Mouse (Mus musculus) cerebellum, adult 2 months (tissue): ENCODE measurements around the gene Cfl1. TPM values are rescaled to one million over a fixed set of nuclear protein-coding genes. Genes with fewer than 3 reads are reported as not detected.

ENCODE experiments used
- DNase-seq, 2 experiments: peaks; one replicate each; pipeline ENCODE4 v3.0.0; 2021
- H3K27ac ChIP-seq: fragments of 200-500 bp; 2 replicates; pipeline ENCODE4 v1.5.1; 2012; ENCODE audit warnings: low read length, control low read depth, inconsistent platforms; ENCODE audit not compliant: insufficient read depth
- H3K27me3 ChIP-seq: fragments of 200-500 bp; 2 replicates; pipeline ENCODE4 v1.6.1; 2012; ENCODE audit warnings: inconsistent platforms, mild to moderate bottlenecking, low read length, moderate library complexity; ENCODE audit not compliant: control insufficient read depth, insufficient read depth
- H3K4me1 ChIP-seq: fragments of 200-500 bp; 2 replicates; pipeline ENCODE4 v1.6.1; 2011; ENCODE audit warnings: low read length; ENCODE audit not compliant: control insufficient read depth, insufficient read depth
- H3K4me3 ChIP-seq: fragments of 200-500 bp; replicated peaks from 2 replicates; pipeline ENCODE3; 2011; ENCODE audit warnings: mild to moderate bottlenecking, low read depth, low read length, control low read depth; ENCODE audit not compliant: insufficient read depth
- CTCF ChIP-seq: fragments of 200-500 bp; IDR thresholded peaks from 2 replicates; pipeline ENCODE4 v1.5.1; 2011; ENCODE audit warnings: low read depth, mild to moderate bottlenecking, control low read depth, low read length, moderate library complexity, borderline replicate concordance; ENCODE audit not compliant: insufficient read depth
- POLR2A ChIP-seq: fragments of 200-500 bp; IDR thresholded peaks from 2 replicates; pipeline ENCODE4 v1.6.1; 2011; ENCODE audit warnings: low read length, control low read depth, borderline replicate concordance; ENCODE audit not compliant: insufficient read depth
- WGBS: fragments of 180-500 bp; shearing (Covaris S2); methylation state at CpG from one replicate; pipeline ENCODE4 v1.1.7; 2018; 5-methylcytosine and 5-hydroxymethylcytosine counted together
- polyA plus RNA-seq: library from polyadenylated mRNA; depleted of rRNA; stranded (reverse); fragments of >200 nt; gene quantifications from 2 replicates; pipeline ENCODE4 v1.2.3, GENCODE M21; 2012

Cfl1 gene
- polyA plus RNA-seq, 1 experiment = 1,193 TPM

DNA sequence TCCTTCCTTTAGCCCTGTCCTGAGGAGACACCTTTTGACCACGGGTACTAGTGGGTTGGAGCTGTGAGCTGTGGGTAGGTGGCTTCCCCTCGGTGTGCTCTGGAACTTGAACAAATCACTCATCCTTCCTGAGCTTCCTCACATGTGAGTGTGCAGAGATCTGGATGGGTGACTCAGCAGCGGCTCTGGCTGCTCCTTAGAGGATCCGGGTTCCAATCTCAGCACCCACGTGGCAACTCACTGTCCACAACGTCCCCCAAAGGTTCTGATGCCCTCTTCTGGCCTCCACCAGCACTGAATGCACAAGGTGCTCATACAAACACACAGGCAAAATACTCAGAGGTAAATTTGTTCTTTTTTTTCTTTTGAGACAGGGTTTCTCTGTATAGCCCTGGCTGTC lies 38.5 kb upstream of the Cfl1 start:
- Histone ChIP-seq H3K4me1 (peaks cover 7% of the 10 kb centered on the region; the same call in 1 of the 2 replicates), H3K4me3 (no peak overlapping the region), H3K27ac (no peak overlapping the region; the same call in 1 of the 2 replicates), H3K27me3 (no peaks in the 10 kb centered on the region)
- TF ChIP-seq CTCF = 0 out of 2 replicates have a peak, but pooled peaks have one; percentile 5
- no peak for TF ChIP-seq POLR2A
- WGBS = 72% methylated on average over 6 of the region's 6 CpGs
- DNase-seq = no peak

DNA sequence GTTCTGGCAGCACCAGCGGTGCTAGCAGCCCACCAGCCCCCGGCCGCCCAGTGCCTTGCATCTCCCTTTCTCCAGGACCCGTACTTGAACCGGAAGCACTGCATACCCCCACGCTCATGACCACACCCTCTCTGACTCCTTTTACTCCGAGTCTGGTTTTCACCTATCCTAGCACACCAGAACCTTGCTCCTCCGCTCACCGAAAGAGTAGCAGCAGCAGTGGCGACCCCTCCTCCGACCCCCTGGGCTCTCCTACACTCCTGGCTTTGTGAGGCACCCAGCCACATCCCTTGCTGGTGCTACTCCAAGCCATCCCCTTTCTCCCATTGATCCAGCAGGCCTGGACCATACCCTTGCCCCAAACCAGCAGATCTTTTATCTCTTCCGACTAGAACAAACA lies 35.2 kb upstream of the Cfl1 start:
- Histone ChIP-seq H3K27ac (no peak overlapping the region), H3K27me3 (no peaks in the 10 kb centered on the region), H3K4me3 (peak overlapping the region; percentile 77), H3K4me1 (peaks cover 10% of the 10 kb centered on the region)
- TF ChIP-seq CTCF = no peak
- TF ChIP-seq POLR2A = no peak
- peak in 1 of 2 experiments; percentile 20 for DNase-seq
- 47% methylated on average over 12 of the region's 12 CpGs for WGBS

DNA sequence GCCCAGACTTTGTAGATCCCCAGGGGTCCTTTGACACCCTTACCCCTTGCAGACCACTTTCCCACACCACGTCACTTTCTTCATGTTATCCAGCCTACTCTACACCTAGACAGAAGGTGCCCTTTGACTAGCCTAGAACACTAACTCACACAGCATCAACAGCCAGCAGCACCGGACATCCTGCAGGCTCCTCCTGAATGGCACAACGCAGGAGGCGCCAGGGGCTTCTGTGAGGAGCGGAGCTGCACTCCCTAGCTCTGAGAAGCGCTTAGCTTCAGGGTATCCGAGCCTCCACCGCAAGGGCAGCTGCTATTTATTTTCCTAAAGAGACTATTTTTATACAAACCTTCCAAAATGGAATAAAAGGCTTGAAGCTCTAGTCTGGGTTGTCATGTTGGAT lies 34.7 kb upstream of the Cfl1 start:
- peak in 1 of 2 experiments; percentile 30 for DNase-seq
- Histone ChIP-seq H3K4me1 (peaks cover 10% of the 10 kb centered on the region), H3K27ac (peak overlapping the region; percentile 96; the same call in 1 of the 2 replicates), H3K4me3 (peak overlapping the region; percentile 77), H3K27me3 (no peaks in the 10 kb centered on the region)
- WGBS = 8% methylated on average over 8 of the region's 8 CpGs
- TF ChIP-seq POLR2A (no peak), CTCF (no peak)

DNA sequence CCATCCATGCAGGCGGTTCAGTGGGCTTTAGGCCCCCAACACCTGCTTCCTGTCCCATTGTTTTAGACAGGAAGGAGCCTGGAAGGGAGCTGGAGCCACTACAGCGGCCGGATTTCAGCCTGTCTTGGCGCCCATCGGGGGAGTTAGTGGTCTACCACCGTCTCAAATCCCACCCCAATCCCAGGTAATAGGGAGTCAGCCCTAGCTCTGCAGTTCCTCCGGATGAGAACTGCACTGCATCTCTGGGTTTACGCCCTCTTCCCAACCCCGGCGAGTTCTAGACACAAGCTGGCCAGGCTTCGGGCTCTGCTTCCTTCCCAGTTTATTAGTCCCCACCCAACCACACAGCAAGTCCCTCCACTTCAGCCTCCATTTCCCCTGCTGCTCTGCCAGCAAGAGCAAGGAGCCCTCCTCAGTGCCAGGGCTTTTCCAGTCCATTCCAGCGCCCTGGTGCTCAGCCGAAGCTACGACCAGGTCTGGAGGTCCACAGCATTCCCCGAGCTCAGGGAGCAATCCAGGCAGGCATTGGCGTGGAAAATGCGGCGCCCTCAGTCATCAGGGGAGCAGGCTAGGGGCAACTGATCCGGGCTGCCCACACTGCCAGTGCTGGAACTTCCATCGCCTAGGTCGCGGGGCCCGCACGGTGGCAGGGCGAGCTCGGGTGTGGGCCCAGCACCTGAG lies 33.9 kb upstream of the Cfl1 start:
- TF ChIP-seq POLR2A = no peak
- TF ChIP-seq CTCF = no peak
- under 1% methylated on average over 26 of the region's 26 CpGs for WGBS
- Histone ChIP-seq H3K27me3 (no peaks in the 10 kb centered on the region), H3K4me1 (peaks cover 10% of the 10 kb centered on the region), H3K27ac (peak overlapping the region; percentile 96), H3K4me3 (peak overlapping the region; percentile 77)
- no peak for DNase-seq

DNA sequence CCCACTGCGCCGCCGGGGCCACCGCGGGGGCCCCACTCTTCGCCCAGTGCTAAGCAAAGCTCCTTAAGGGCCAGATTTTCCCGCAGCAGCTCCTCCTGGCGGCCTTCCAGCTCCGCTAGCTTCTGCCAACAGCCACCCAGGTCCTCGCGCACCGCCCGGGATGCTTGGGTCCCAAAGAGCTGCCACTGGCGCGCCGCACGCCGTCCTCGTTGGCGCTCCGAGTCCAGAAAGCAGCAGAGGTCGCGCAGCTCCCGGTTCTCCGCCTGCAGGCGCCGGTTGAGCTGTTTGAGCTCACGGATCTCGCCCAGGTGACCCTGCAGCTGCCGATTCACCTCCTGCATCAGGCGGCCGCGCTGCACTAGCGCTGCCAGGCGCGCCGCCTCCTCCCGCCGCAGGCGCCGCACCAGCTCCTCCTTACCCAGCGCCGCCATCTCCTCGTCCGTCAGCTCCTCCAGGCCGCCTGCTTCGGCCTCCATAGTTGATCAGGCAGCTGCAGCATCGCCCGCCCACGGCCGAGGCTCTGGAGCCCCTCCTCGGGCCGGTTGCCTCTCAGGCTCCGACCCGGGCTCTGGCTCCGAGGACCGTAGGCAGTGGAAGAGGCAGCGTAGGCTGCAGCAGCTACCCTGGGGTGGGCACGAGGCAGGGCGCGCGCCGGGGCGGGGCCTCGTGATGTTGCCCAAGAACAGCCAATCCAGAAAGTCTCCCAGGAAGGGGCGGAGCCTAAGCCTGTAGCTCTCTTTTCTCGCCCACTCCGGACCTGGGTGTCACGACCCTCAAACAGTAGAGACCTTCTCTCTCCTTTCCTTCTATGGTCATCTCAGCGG lies 33.1 kb upstream of the Cfl1 start:
- peak; percentile 97 to 98 for DNase-seq
- Histone ChIP-seq H3K27me3 (no peaks in the 10 kb centered on the region), H3K4me3 (peak overlapping the region; percentile 77), H3K4me1 (peaks cover 10% of the 10 kb centered on the region), H3K27ac (peak overlapping the region; percentile 96)
- under 1% methylated on average over 69 of the region's 70 CpGs for WGBS
- TF ChIP-seq POLR2A = peak; percentile 94
- no peak for TF ChIP-seq CTCF

DNA sequence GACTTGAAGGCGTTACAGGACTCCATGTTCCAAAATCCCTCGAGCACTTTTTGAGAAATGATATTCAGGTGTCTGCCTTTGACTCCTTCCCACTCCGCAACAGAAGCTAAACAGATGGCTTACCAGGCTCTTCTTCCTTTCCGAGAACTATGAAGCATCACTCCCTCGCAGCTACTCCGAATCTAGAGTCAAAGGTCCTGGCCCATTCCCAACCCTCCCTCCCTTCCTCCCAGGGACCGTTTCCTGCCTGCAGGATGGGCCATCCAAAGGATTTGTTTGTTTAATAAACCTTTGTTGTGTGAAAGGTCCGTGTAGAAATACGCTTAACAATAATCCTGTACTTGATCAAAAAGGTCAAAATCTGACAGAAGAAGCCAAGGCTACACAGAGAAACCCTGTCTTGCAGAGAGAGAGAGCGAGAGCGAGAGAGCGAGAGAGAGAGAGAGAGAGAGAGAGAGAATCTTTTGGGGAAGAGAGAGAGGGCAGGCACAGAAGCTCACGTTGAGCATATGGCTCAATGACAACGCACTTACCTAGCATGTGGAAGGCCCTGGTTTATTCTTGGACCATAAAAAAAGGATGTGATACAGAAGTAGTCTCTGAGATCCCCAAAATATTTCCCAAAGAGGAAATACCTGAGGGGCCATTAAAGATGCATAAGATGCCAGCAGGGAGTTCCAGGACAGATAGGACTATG lies 32.4 kb upstream of the Cfl1 start, which contains the start of gene Ccdc85b:
Ccdc85b (minus strand) TSS at position 149 of the 697 bp plus-strand sequence.
- DNase-seq = peak in 1 of 2 experiments; percentile 5
- Histone ChIP-seq H3K4me1 (peaks cover 10% of the 10 kb centered on the region), H3K27me3 (no peaks in the 10 kb centered on the region), H3K27ac (peak within 1 kb of the TSS; percentile 96), H3K4me3 (peak within 1 kb of the TSS; percentile 77)
- 2% methylated on average over 14 of the region's 14 CpGs for WGBS
- TF ChIP-seq CTCF (no peak), POLR2A (no peak)

DNA sequence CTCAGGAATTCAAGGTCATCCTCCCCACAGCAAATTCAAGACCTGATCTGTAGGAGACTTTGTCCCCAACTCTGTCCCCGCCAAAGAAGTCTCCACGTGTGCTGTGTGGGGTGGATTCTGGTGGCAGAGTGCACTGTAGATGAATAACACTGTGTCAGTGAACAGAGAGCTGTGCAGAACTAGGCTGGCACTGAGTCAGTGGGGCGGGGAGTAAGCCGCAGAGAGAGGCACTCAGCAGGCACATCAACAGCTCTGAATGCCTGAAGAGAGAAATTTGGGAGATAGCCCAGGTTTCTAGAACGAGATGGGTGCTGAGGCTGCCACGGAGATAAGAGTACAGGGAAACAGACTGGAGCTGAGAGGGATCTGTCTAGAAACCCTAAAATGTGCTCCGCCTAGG lies 31.2 kb upstream of the Cfl1 start:
- TF ChIP-seq CTCF = no peak
- TF ChIP-seq POLR2A = no peak
- Histone ChIP-seq H3K27ac (peak overlapping the region; percentile 24; the same call in 1 of the 2 replicates), H3K4me1 (peaks cover 14% of the 10 kb centered on the region), H3K27me3 (no peaks in the 10 kb centered on the region), H3K4me3 (no peak overlapping the region)
- DNase-seq = peak in 1 of 2 experiments; percentile 21
- WGBS = 48% methylated on average over 7 of the region's 7 CpGs
